Mouse (Mus musculus): ENCODE measurements at regions not wholly inside any gene's neighbourhood (a gene's known extent, or its start where the extent isn't known, plus 50 kb on each side); places are given as distances from the start of the nearest gene placed in this dataset.

DNA sequence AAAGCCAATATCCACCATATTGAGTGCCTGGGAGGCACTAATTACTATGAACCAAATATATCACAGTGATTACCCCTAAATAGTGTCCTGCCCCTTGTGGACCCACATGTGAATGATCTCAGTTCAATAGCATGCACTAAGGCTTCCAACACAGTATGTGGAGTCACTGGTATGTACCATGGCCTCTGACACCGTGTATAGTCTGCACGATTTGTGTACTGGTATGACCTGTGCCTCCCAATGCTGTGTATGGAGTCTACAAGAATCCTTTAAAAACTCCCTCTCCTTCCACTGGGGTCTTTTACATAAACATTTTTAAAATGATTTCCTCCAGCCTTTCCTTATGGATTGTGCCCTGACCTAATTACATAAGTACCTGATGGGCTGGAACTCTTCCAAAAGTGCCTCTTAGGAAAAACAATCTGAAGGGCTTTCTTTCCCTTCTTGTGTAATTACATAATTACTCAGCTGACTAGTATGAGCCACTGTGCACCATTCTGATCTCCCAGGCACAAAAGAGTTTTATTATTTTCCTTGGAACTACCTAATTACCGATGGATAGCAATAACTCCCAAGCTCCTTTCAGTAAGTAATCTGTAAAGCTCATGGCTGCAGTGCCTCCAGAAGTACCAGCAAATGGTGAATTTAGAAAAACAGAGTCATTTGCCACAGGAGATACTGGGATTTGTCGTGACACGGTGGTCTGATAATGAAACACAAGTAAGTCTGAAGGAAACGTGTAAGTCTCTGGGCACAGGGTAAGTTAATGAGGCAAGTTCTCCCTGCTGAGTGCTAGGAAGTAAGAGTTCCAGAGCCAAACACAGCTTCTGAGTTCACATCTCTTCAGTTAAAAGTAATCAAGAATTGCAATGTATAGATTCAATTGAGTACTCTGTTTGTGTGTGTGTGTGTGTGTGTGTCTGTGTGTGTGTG is 135.8 kb upstream of the Rarb start:
- Histone ChIP-seq H3K4me3 (ENCODE audit: low read depth, low read length) (no peak overlapping the region), H3K36me3 (replicated peaks; ENCODE audit: insufficient read depth, low read length) (no peaks in the 10 kb centered on the region), H3K9ac (replicated peaks) (no peak overlapping the region), H3K4me1 (ENCODE audit: insufficient read depth) (no peaks in the 10 kb centered on the region), H3K4me2 (ENCODE audit: low read depth, low read length) (no peak overlapping the region), H3K27me3 (ENCODE audit: insufficient read depth, low read length) (no peaks in the 10 kb centered on the region), H3K27ac (ENCODE audit: low read depth) (no peak overlapping the region), H3K9me3 (ENCODE audit: low read length) (no peaks in the 10 kb centered on the region)
- ATAC-seq (no peak), DNase-seq (no peak)
- TF ChIP-seq EP300 (IDR thresholded peaks at IDR 0.05; ENCODE audit: low read depth) (no peak), CTCF (IDR thresholded peaks at IDR 0.05; ENCODE audit: low read depth) (no peak)
- WGBS (ENCODE audit: insufficient replicate concordance): 72% methylated on average over 6 of the region's 6 CpGs

- DNase-seq: no peak
- Histone ChIP-seq H3K4me1 (ENCODE audit: insufficient read depth) (no peaks in the 10 kb centered on the region), H3K9me3 (ENCODE audit: low read length) (no peaks in the 10 kb centered on the region), H3K27ac (ENCODE audit: low read depth) (no peak overlapping the region), H3K27me3 (ENCODE audit: insufficient read depth, low read length) (no peaks in the 10 kb centered on the region), H3K36me3 (replicated peaks; ENCODE audit: insufficient read depth, low read length) (no peaks in the 10 kb centered on the region), H3K9ac (replicated peaks) (no peak overlapping the region), H3K4me2 (ENCODE audit: low read depth, low read length) (no peak overlapping the region), H3K4me3 (ENCODE audit: low read depth, low read length) (no peak overlapping the region)
- ATAC-seq: no peak
- TF ChIP-seq CTCF (IDR thresholded peaks at IDR 0.05; ENCODE audit: low read depth): no peak
- no peak for TF ChIP-seq EP300 (IDR thresholded peaks at IDR 0.05; ENCODE audit: low read depth)
- 69% methylated on average over 1 of the region's 1 CpGs for WGBS (ENCODE audit: insufficient replicate concordance)
These were observed 129.8 kb upstream of the Rarb start for GRCm38 (mm10) chr14:16948736-16949135.

GRCm38 (mm10) chr14:16944441-16944840 is 125.5 kb upstream of the Rarb start:
- Histone ChIP-seq H3K4me1 (ENCODE audit: insufficient read depth) (no peaks in the 10 kb centered on the region), H3K27me3 (ENCODE audit: insufficient read depth, low read length) (no peaks in the 10 kb centered on the region), H3K9ac (replicated peaks) (no peak overlapping the region), H3K4me3 (ENCODE audit: low read depth, low read length) (no peak overlapping the region), H3K4me2 (ENCODE audit: low read depth, low read length) (no peak overlapping the region), H3K9me3 (ENCODE audit: low read length) (no peaks in the 10 kb centered on the region), H3K36me3 (replicated peaks; ENCODE audit: insufficient read depth, low read length) (no peaks in the 10 kb centered on the region), H3K27ac (ENCODE audit: low read depth) (no peak overlapping the region)
- WGBS (ENCODE audit: insufficient replicate concordance): 65% methylated on average over 1 of the region's 1 CpGs
- no peak for DNase-seq
- ATAC-seq: no peak
- TF ChIP-seq CTCF (IDR thresholded peaks at IDR 0.05; ENCODE audit: low read depth) (no peak), EP300 (IDR thresholded peaks at IDR 0.05; ENCODE audit: low read depth) (no peak)

GRCm38 (mm10) chr14:16943531-16943930 is 124.6 kb upstream of the Rarb start:
- H3K4me1 ChIP-seq (ENCODE audit: insufficient read depth): no peaks in the 10 kb centered on the region
- H3K4me3 ChIP-seq (ENCODE audit: low read depth, low read length): no peak overlapping the region
- H3K27me3 ChIP-seq (ENCODE audit: insufficient read depth, low read length): no peaks in the 10 kb centered on the region
- ATAC-seq: no peak
- no peak for DNase-seq
- no peaks in the 10 kb centered on the region for H3K9me3 ChIP-seq (ENCODE audit: low read length)
- 75% methylated on average over 5 of the region's 5 CpGs for WGBS (ENCODE audit: insufficient replicate concordance)
- H3K4me2 ChIP-seq (ENCODE audit: low read depth, low read length): no peak overlapping the region
- H3K9ac ChIP-seq (replicated peaks): no peak overlapping the region
- H3K36me3 ChIP-seq (replicated peaks; ENCODE audit: insufficient read depth, low read length): no peaks in the 10 kb centered on the region
- no peak overlapping the region for H3K27ac ChIP-seq (ENCODE audit: low read depth)
- no peak for TF ChIP-seq CTCF (IDR thresholded peaks at IDR 0.05; ENCODE audit: low read depth)
- TF ChIP-seq EP300 (IDR thresholded peaks at IDR 0.05; ENCODE audit: low read depth): no peak

- no peaks in the 10 kb centered on the region for H3K27me3 ChIP-seq (ENCODE audit: insufficient read depth, low read length)
- 89% methylated on average over 2 of the region's 2 CpGs for WGBS (ENCODE audit: insufficient replicate concordance)
- no peaks in the 10 kb centered on the region for H3K4me1 ChIP-seq (ENCODE audit: insufficient read depth)
- H3K4me3 ChIP-seq (ENCODE audit: low read depth, low read length): no peak overlapping the region
- H3K27ac ChIP-seq (ENCODE audit: low read depth): no peak overlapping the region
- H3K36me3 ChIP-seq (replicated peaks; ENCODE audit: insufficient read depth, low read length): no peaks in the 10 kb centered on the region
- no peak overlapping the region for H3K9ac ChIP-seq (replicated peaks)
- no peak for DNase-seq
- TF ChIP-seq CTCF (IDR thresholded peaks at IDR 0.05; ENCODE audit: low read depth): no peak
- TF ChIP-seq EP300 (IDR thresholded peaks at IDR 0.05; ENCODE audit: low read depth): no peak
- no peak for ATAC-seq
- H3K4me2 ChIP-seq (ENCODE audit: low read depth, low read length): no peak overlapping the region
- no peaks in the 10 kb centered on the region for H3K9me3 ChIP-seq (ENCODE audit: low read length)
These were observed 108.2 kb upstream of the Rarb start for GRCm38 (mm10) chr14:16927136-16927535.

- ATAC-seq (no peak), DNase-seq (no peak)
- H3K4me1 ChIP-seq (ENCODE audit: insufficient read depth): no peaks in the 10 kb centered on the region
- H3K36me3 ChIP-seq (replicated peaks; ENCODE audit: insufficient read depth, low read length): no peaks in the 10 kb centered on the region
- H3K4me2 ChIP-seq (ENCODE audit: low read depth, low read length): no peak overlapping the region
- 51% methylated on average over 9 of the region's 9 CpGs for WGBS (ENCODE audit: insufficient replicate concordance)
- H3K4me3 ChIP-seq (ENCODE audit: low read depth, low read length): no peak overlapping the region
- no peaks in the 10 kb centered on the region for H3K9me3 ChIP-seq (ENCODE audit: low read length)
- TF ChIP-seq CTCF (IDR thresholded peaks at IDR 0.05; ENCODE audit: low read depth): no peak
- no peak for TF ChIP-seq EP300 (IDR thresholded peaks at IDR 0.05; ENCODE audit: low read depth)
- no peaks in the 10 kb centered on the region for H3K27me3 ChIP-seq (ENCODE audit: insufficient read depth, low read length)
- no peak overlapping the region for H3K9ac ChIP-seq (replicated peaks)
- no peak overlapping the region for H3K27ac ChIP-seq (ENCODE audit: low read depth)
These were observed 82.7 kb upstream of the Rarb start for GRCm38 (mm10) chr14:16901534-16902147.
